Mouse (Mus musculus) cerebellum, adult 11 months (tissue): ENCODE measurements at regions not wholly inside any gene's neighbourhood (a gene's known extent, or its start where the extent isn't known, plus 50 kb on each side); places are given as distances from the start of the nearest gene placed in this dataset.

Experiments used
- DNase-seq: peaks from one replicate; pipeline ENCODE4 v3.0.0; 2022

DNA sequence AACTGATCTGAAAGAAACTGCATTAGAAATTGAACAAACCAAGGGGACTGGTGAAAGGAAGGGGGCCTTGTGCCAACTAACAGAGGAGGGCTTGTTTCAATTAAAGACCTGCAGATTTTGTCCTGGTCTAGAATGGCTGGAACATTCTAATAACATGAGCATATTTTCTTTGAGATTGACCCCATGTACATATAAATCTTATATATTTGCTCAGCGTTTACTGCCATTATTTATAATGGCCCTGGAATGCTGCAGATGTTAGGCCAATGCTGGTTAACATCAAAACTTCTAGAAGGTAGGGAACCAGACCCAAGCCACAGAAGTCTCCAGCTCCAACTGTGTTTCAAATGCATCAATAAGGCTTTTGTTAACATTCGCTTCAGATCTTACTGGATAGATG is 326.4 kb downstream of the Tns1 start:
- no peak for DNase-seq

GRCm38 (mm10) chr1:73797413-73797812 is 326.8 kb downstream of the Tns1 start:
- DNase-seq, result no peak

- no peak for DNase-seq
Observed at GRCm38 (mm10) chr1:73793871-73794270, 330.4 kb downstream of the Tns1 start.

DNA sequence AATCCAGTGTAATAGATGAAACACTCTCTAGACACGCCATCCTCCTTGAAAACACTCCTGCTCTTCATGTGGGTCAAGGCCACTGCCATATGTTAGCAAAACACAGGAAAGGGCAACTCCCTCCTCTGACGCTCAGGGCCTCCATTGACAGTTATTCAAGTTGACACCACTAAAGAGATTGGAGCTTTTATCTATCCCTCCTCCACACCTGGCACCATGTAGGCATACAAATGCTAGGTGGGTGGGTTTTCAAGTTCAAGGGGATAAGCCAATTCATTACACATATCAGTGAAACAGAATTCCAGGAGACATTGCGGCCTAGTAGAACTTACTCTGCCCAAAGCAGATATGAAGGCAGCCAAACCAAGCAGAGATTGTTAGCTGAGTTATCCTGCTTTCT is 331.0 kb downstream of the Tns1 start:
- DNase-seq, result no peak

DNA sequence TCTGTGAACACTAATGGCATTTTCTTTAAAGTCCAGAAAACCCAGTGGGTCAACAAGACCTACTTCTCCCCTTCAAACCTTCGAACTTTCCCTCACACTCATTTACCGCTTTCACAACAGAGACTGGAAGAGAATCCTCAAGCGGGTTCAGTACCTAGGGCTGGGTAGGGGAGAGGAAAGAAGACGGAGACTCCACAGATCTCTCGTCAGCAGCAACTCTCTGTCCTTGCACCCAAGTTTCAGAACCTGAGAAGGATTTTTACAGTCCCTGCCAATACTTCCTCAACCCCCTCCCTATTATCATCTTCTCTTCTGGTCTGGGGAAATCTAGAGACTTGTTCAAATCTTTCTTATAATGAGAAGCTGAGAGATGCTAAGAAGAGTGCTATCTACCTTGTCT is 331.9 kb downstream of the Tns1 start:
- no peak for DNase-seq

DNA sequence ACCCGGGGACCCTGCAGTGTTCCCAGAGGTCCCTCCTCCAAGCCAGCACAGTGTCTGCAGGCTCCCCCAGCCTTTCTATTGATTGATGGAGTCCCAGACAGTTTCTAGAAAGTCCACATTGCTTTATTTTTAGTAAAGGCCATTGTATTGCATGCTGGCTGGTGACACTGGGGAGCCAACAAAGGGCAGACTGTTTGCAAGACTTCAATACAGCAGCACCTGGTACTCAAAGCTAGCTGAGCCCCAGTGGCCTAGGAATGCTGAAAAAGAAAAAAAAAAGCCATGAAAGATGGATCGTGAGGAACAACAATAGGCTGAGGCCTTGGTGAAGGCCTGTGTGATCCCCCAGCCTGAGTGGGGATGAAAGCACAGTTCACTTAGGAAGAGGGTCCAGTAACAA is 336.6 kb downstream of the Tns1 start:
- no peak for DNase-seq

- no peak for DNase-seq
Observed at GRCm38 (mm10) chr1:73787224-73787623, 337.0 kb downstream of the Tns1 start.

- no peak for DNase-seq
Observed at GRCm38 (mm10) chr1:73783303-73783702, 340.9 kb downstream of the Tns1 start.

DNA sequence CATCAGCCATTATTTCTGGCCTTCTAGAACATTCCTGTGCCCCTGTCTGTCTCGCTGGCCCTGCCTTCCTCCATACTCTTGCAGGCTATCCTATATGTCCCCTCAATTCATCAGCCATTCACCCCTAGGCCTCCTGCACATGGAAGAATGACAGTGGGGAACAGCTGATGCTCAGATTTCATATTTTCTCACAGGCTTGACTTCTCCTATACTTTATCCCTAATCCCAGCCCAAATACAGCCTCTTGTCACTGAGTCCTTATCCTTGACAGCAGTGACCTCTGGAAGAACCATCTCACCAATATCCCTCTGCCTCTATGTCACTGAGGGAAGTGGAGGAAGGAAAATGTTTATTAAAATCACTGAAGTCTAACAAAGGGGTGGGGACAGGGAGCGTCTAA is 341.4 kb downstream of the Tns1 start:
- no peak for DNase-seq

DNA sequence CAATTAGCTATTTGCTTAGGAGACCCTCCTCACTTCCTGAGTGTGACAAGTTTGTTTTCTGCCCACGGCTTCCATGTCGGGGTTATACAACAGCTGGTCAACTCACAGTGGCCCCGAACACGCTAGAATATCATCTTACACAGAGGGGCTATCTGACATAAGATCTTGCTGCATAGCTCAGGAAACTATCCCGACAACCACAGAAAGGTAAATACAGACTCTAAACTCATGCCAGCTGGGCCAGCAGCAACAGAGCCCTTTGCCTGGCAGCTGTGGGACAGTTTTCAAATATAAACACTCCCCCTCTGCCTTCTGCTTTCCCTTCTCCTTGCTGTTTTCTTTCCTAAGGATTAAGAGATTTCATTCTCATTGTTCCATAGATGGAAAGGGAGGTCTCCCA is 352.5 kb downstream of the Tns1 start:
- DNase-seq, result no peak

- peak; percentile 9 for DNase-seq
Observed at GRCm38 (mm10) chr1:73770631-73771030, 353.6 kb downstream of the Tns1 start.

GRCm38 (mm10) chr1:73764611-73765333 is 359.5 kb downstream of the Tns1 start:
- no peak for DNase-seq

GRCm38 (mm10) chr1:73758110-73759061 is 365.9 kb downstream of the Tns1 start:
- DNase-seq, result no peak

GRCm38 (mm10) chr1:73755791-73756190 is 368.5 kb downstream of the Tns1 start:
- no peak for DNase-seq

DNA sequence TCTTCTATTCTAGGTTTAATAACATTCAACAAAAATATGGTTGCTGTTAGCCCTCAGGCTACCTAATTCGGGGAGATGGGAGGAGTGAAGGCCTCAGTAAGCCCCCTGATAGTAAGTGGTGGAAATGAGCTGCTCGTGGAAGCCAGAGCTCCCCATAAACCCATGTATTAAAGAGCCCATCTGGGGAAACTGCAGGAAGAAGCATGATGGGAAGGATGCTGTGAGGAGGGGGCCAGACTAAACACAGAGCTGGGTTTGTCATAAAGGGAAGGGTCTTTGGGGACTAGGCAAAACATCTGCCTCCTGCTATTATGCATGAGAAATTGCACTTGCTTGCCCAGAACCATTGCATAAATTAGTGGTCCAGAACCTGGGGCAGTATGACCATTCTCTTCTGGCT is 369.3 kb downstream of the Tns1 start:
- DNase-seq, result no peak

DNA sequence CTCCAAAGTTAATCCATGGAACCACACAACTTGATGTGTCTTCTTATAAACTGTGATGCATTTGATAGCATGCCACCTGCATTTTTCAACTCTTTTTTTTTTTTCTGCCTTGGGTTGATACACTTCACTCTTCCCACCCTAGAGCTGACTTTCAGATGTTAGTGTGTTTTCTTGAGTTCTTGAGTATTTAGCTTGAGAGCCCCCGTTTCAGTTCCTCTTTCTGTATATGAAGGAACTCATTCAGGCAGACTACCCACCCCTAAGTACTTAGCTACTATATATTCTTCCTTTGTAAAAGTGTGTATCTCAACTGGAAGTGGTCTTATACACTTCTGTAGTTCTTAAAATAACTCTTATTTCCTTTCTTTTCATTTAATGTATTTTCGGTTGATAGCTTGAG is 371.1 kb downstream of the Tns1 start:
- no peak for DNase-seq

- no peak for DNase-seq
Observed at GRCm38 (mm10) chr1:73748702-73749101, 375.5 kb downstream of the Tns1 start.

DNA sequence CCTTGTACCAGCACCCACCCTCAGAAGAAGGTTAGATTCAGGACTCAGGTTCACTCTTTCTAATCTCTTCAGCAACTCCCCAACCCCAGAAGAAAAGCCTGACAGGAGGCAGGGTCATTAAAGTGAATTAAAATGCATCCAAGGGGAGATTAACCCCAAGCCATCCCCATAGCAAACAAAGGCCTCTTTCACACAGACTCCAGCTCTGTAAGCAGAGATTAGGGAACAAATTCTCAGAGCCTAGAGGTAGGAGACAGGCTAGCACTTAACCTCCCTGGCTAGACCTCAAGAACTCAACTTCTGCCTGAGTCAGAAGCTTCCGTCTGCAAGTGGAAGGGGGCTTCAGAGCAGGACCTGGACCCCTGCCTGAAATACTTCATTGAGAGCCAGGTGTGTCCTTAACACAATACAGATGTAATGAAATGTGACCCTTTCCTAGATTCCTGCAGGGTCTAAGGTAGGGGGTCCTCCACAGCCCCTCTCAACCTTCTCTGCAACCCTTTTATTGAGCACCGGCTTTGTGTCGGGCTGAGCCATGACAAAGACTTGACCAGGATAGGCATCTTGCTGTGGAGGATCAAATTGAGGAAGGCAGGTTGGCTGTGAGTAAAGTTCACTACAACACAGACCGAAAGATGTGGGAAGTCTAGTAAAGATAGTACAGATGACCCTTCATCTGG is 379.6 kb downstream of the Tns1 start:
- DNase-seq, result no peak

- DNase-seq, result no peak
Observed at GRCm38 (mm10) chr1:73743737-73744554, 380.3 kb downstream of the Tns1 start.

DNA sequence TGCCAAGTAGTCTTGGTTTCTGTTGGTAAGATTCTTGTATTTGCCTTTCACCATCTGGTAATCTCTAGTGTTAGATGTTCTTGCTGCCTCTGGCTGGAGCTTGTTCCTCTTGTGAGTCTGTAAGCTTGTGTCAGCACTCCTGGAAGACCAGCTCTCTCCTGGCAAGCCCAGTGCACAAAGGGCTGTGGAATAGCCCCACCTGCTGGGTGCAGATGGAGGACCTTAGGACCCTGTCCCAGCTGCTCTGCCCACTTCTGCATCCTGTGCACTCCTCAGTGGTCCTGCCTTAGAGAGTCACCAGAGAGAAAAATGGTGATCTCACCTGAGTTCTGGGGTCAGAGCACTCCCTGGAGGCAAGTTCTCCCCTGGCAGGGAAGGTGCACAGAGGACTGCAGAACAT is 387.2 kb downstream of the Tns1 start:
- DNase-seq, result no peak

- DNase-seq, result no peak
Observed at GRCm38 (mm10) chr1:73728377-73728776, 395.9 kb downstream of the Tns1 start.

DNA sequence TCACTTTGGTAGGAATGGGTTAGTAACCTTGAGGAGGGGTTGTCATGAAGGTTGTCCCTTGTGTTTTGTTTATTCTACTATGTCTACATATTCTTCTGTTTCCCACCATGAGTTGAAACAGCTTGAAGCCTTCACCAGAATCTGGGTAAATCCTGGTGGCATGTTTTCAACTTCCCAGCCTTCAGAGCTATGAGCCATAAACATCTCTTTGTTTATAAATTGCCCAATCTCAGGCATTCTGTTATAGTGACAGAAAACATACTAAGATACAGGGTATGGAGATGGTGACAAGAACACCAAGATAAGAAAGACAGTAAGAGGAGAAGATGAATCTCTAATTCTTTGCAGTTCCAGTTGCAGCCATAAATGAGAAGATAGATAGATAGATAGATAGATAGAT is 396.5 kb downstream of the Tns1 start:
- DNase-seq, result no peak

- DNase-seq, result peak; percentile 50
Observed at GRCm38 (mm10) chr1:73726658-73727057, 397.6 kb downstream of the Tns1 start.
